Mouse (Mus musculus) adrenal gland, postnatal 4 days (tissue): ENCODE results near the gene Tmem245. TPM values are rescaled to one million over a fixed set of nuclear protein-coding genes. Genes with fewer than 3 reads are reported as not detected.
"Not testable (repeated sequence)": the region's sequence is repeated elsewhere in the genome, so short reads cannot be mapped to it uniquely, and the experiment has no call there.

ENCODE experiments used
- DNase-seq, 2 experiments: peaks; one replicate each; pipeline ENCODE4 v3.0.0; 2021 to 2022; ENCODE audit warnings: low spot score in 2 of 2, mixed read lengths in 2 of 2
- total RNA-seq, 2 experiments: library from RNA; stranded (reverse); gene quantifications; 2 replicates each; pipeline ENCODE4 v1.2.3; 2021

The Tmem245 gene
- total RNA-seq, 2 experiments from 2014 or later: 40.9 to 43.7 TPM

GRCm38 (mm10) chr4:56930312-56930711, 16.9 kb downstream of the Tmem245 start:
- DNase-seq: no peak

- DNase-seq: no peak
These were observed 20.3 kb downstream of the Tmem245 start for GRCm38 (mm10) chr4:56926971-56927370.

GRCm38 (mm10) chr4:56922229-56922628, 25.0 kb downstream of the Tmem245 start:
- DNase-seq: no peak

- DNase-seq: no peak
These were observed 31.4 kb downstream of the Tmem245 start for GRCm38 (mm10) chr4:56915732-56916325.

GRCm38 (mm10) chr4:56914761-56915160, 32.5 kb downstream of the Tmem245 start:
- no peak for DNase-seq

GRCm38 (mm10) chr4:56914338-56914737, 32.9 kb downstream of the Tmem245 start:
- no peak for DNase-seq

GRCm38 (mm10) chr4:56912382-56913001, 34.7 kb downstream of the Tmem245 start:
- no peak for DNase-seq

- no peak for DNase-seq
These were observed 37.7 kb downstream of the Tmem245 start for GRCm38 (mm10) chr4:56909568-56909967.

- DNase-seq: no peak
These were observed 39.6 kb downstream of the Tmem245 start for GRCm38 (mm10) chr4:56907671-56908070.

- DNase-seq: no peak
These were observed 40.3 kb downstream of the Tmem245 start for GRCm38 (mm10) chr4:56906926-56907325.

GRCm38 (mm10) chr4:56905507-56905906, 41.7 kb downstream of the Tmem245 start:
- no peak for DNase-seq

- no peak for DNase-seq
These were observed 45.6 kb downstream of the Tmem245 start for GRCm38 (mm10) chr4:56901671-56902070.

- no peak for DNase-seq
These were observed 48.0 kb downstream of the Tmem245 start for GRCm38 (mm10) chr4:56899216-56899615.

- no peak for DNase-seq
These were observed 49.7 kb downstream of the Tmem245 start for GRCm38 (mm10) chr4:56897511-56897910.

GRCm38 (mm10) chr4:56894196-56894595, 53.0 kb downstream of the Tmem245 start:
- no peak for DNase-seq

GRCm38 (mm10) chr4:56892501-56893115, 54.6 kb downstream of the Tmem245 start:
- DNase-seq: no peak

- DNase-seq: no peak
These were observed 58.8 kb downstream of the Tmem245 start for GRCm38 (mm10) chr4:56888483-56888882.

- DNase-seq: no peak
These were observed 60.8 kb downstream of the Tmem245 start for GRCm38 (mm10) chr4:56886286-56886979.

GRCm38 (mm10) chr4:56880036-56880703, 67.1 kb downstream of the Tmem245 start:
- DNase-seq: no peak

GRCm38 (mm10) chr4:56878971-56879370, 68.3 kb downstream of the Tmem245 start:
- DNase-seq: no peak

GRCm38 (mm10) chr4:56870541-56870940, 76.7 kb downstream of the Tmem245 start:
- DNase-seq: not testable (repeated sequence)
